Mouse (Mus musculus) ovary, postnatal 14 days (tissue): ENCODE results near the gene Nr1h5.
A peak's percentile ranks its signal among the peaks of the same experiment; 100 is the strongest.

Experiments
- DNase-seq: peaks from one replicate; pipeline ENCODE4 v3.0.0; 2022; ENCODE audit warnings: low spot score

Nr1h5 gene

GRCm38 (mm10) chr3:102964033-102964432 is at the start of gene Nr1h5:
TSS of gene Nr1h5 (minus strand) at chr3:102964133.
- no peak for DNase-seq

- no peak for DNase-seq
Observed at GRCm38 (mm10) chr3:103001595-103001994, 37.7 kb upstream of the Nr1h5 start.

GRCm38 (mm10) chr3:102997591-102997990 is 33.7 kb upstream of the Nr1h5 start:
- DNase-seq: no peak

- DNase-seq: no peak
Observed at GRCm38 (mm10) chr3:102997036-102997435, 33.1 kb upstream of the Nr1h5 start.

- DNase-seq: peak; percentile 91
Observed at GRCm38 (mm10) chr3:102995605-102996321, 31.8 kb upstream of the Nr1h5 start, which contains the start of gene Sike1. TSS of gene Sike1 (plus strand) at chr3:102995708.

GRCm38 (mm10) chr3:102995233-102995604 is 31.3 kb upstream of the Nr1h5 start:
- no peak for DNase-seq

GRCm38 (mm10) chr3:102992936-102993335 is 29.0 kb upstream of the Nr1h5 start:
- DNase-seq: no peak

- DNase-seq: no peak
Observed at GRCm38 (mm10) chr3:102991041-102991440, 27.1 kb upstream of the Nr1h5 start.

- DNase-seq: no peak
Observed at GRCm38 (mm10) chr3:102980349-102980736, 16.4 kb upstream of the Nr1h5 start.

GRCm38 (mm10) chr3:102979550-102980348 is 15.8 kb upstream of the Nr1h5 start:
- no peak for DNase-seq

GRCm38 (mm10) chr3:102976906-102977305 is 13.0 kb upstream of the Nr1h5 start:
- no peak for DNase-seq

- DNase-seq: no peak
Observed at GRCm38 (mm10) chr3:102970508-102970907, 6.6 kb upstream of the Nr1h5 start.

GRCm38 (mm10) chr3:102970067-102970466 is 6.1 kb upstream of the Nr1h5 start:
- no peak for DNase-seq

- DNase-seq: no peak
Observed at GRCm38 (mm10) chr3:102955596-102955995, 8.3 kb downstream of the Nr1h5 start.

- DNase-seq: no peak
Observed at GRCm38 (mm10) chr3:102955143-102955542, 8.8 kb downstream of the Nr1h5 start.

GRCm38 (mm10) chr3:102954476-102954875 is 9.5 kb downstream of the Nr1h5 start:
- DNase-seq: no peak

- DNase-seq: no peak
Observed at GRCm38 (mm10) chr3:102946861-102947260, 17.1 kb downstream of the Nr1h5 start.

GRCm38 (mm10) chr3:102946312-102946711 is 17.6 kb downstream of the Nr1h5 start:
- no peak for DNase-seq

- DNase-seq: no peak
Observed at GRCm38 (mm10) chr3:102938100-102938499, 25.8 kb downstream of the Nr1h5 start.

- DNase-seq: no peak
Observed at GRCm38 (mm10) chr3:102935451-102936354, 28.2 kb downstream of the Nr1h5 start, which contains the start of gene Sycp1. TSS of gene Sycp1 (minus strand) at chr3:102936100.

- DNase-seq: no peak
Observed at GRCm38 (mm10) chr3:102899136-102899535, 64.8 kb downstream of the Nr1h5 start.
